In genomic region chr10:88604943-88605342, GRCm38 (mm10) we compare ENCODE assay signal across 10 mouse cellular contexts. TPM values are rescaled to one million over a fixed set of nuclear protein-coding genes. Genes with fewer than 3 reads are reported as not detected.
A peak's percentile ranks its signal among the peaks of the same experiment; 100 is the strongest.
DNase-seq lines count a peak whose midpoint lies in the region; ATAC-seq and TF ChIP-seq lines count a peak whose summit lies in the region.
"Had no signal": no experiment of that assay in that cellular context is flagged by ENCODE, and none has a peak within 500 bp of the region (broad histone marks: within the 10 kb centered on the region; RNA-seq: fewer than 3 reads in every experiment).

TSS of gene Mybpc1 (minus strand) at chr10:88605152.

- no peak within 1 kb of the TSS; the same call in 1 of the 2 replicates for H3K9ac ChIP-seq in heart, embryonic 12.5 days
- no peak within 1 kb of the TSS for H3K9ac ChIP-seq in heart, adult 2 months (ENCODE audit: low read depth, low read length)
- H3K9ac ChIP-seq in midbrain, embryonic 11.5 days (ENCODE audit: low read length) = no peak within 1 kb of the TSS
- no peak within 1 kb of the TSS for H3K9ac ChIP-seq in intestine, embryonic 16.5 days (ENCODE audit: low read depth, low read length)

- H3K79me2 ChIP-seq in heart, adult 2 months (replicated peaks; ENCODE audit: control insufficient read depth, insufficient read depth, low read length) = no peaks in the 10 kb centered on the region

- H3K4me2 ChIP-seq in heart, embryonic 12.5 days = peak within 1 kb of the TSS; percentile 40
- H3K4me2 ChIP-seq in midbrain, embryonic 11.5 days = no peak within 1 kb of the TSS
- no peak within 1 kb of the TSS for H3K4me2 ChIP-seq in intestine, embryonic 16.5 days (ENCODE audit: low read depth, low read length)

- TF ChIP-seq POLR2A in heart, adult 2 months (IDR thresholded peaks at IDR 0.05; ENCODE audit: insufficient read depth, low read depth, low read length) = no peak

- TF ChIP-seq EP300 in heart, adult 2 months (IDR thresholded peaks at IDR 0.05; ENCODE audit: insufficient read depth, low read depth, low read length) = no peak

- no peak for TF ChIP-seq CTCF in heart, adult 2 months (IDR thresholded peaks at IDR 0.05)

- H3K27me3 ChIP-seq in heart, embryonic 12.5 days (replicated peaks) = no peaks in the 10 kb centered on the region
- no peaks in the 10 kb centered on the region for H3K27me3 ChIP-seq in heart, adult 2 months (ENCODE audit: control insufficient read depth, insufficient read depth, low read length)
- no peaks in the 10 kb centered on the region for H3K27me3 ChIP-seq in midbrain, embryonic 11.5 days (ENCODE audit: control insufficient read depth, insufficient read depth, low read length)
- H3K27me3 ChIP-seq in intestine, embryonic 16.5 days (replicated peaks; ENCODE audit: control insufficient read depth, insufficient read depth, low read length) = no peaks in the 10 kb centered on the region
- no peaks in the 10 kb centered on the region for H3K27me3 ChIP-seq in forebrain, embryonic 10.5 days (ENCODE audit: poor library complexity, severe bottlenecking)

- ATAC-seq in heart, embryonic 12.5 days (ENCODE audit: insufficient number of reproducible peaks, low FRiP score) = no peak
- no peak for ATAC-seq in midbrain, embryonic 11.5 days (ENCODE audit: low FRiP score)
- no peak for ATAC-seq in intestine, embryonic 16.5 days

- DNase-seq in heart, adult 2 months = no peak
- DNase-seq in ZHBTc4 (ENCODE audit: low read depth, low spot score) = peak; percentile 18
- peak; percentile 21 to 53 for DNase-seq in gastrocnemius, adult 8-10 months (ENCODE audit: low spot score in 2 of 2)
- DNase-seq in midbrain, embryonic 11.5 days (ENCODE audit: low spot score, missing footprints) = peak; percentile 85
- no peak for DNase-seq in left cerebral cortex, adult 8-10 months (ENCODE audit: low spot score in 2 of 2)
- no peak for DNase-seq in forebrain, embryonic 10.5 days (ENCODE audit: extremely low spot score, low spot score)

- no peaks in the 10 kb centered on the region for H3K36me3 ChIP-seq in heart, embryonic 12.5 days
- no peaks in the 10 kb centered on the region for H3K36me3 ChIP-seq in heart, adult 2 months (ENCODE audit: control insufficient read depth, insufficient read depth, low read length)
- no peaks in the 10 kb centered on the region for H3K36me3 ChIP-seq in midbrain, embryonic 11.5 days (ENCODE audit: control insufficient read depth, insufficient read depth, low read length)
- H3K36me3 ChIP-seq in intestine, embryonic 16.5 days (ENCODE audit: control insufficient read depth, insufficient read depth, low read length) = no peaks in the 10 kb centered on the region
- H3K36me3 ChIP-seq in forebrain, embryonic 10.5 days (replicated peaks) = no peaks in the 10 kb centered on the region

- 36% methylated on average over 16 of the region's 16 CpGs for WGBS in heart, embryonic 12.5 days
- 45% methylated on average over 16 of the region's 16 CpGs for WGBS in heart, adult 2 months
- 54% methylated on average over 16 of the region's 16 CpGs for WGBS in midbrain, embryonic 11.5 days
- 27% methylated on average over 16 of the region's 16 CpGs for WGBS in intestine, embryonic 16.5 days
- 70% methylated on average over 16 of the region's 16 CpGs for WGBS in forebrain, embryonic 10.5 days

- no peaks in the 10 kb centered on the region for H3K4me1 ChIP-seq in heart, embryonic 12.5 days (replicated peaks)
- H3K4me1 ChIP-seq in heart, adult 2 months (ENCODE audit: control insufficient read depth, insufficient read depth, low read length) = no peaks in the 10 kb centered on the region
- peaks cover 4% of the 10 kb centered on the region; the same call in 1 of the 2 replicates for H3K4me1 ChIP-seq in midbrain, embryonic 11.5 days (ENCODE audit: control insufficient read depth, insufficient read depth, low read length)
- no peaks in the 10 kb centered on the region for H3K4me1 ChIP-seq in intestine, embryonic 16.5 days (ENCODE audit: control insufficient read depth, insufficient read depth, low read length)
- peaks cover 9% of the 10 kb centered on the region for H3K4me1 ChIP-seq in forebrain, embryonic 10.5 days
- H3K4me1 ChIP-seq: megakaryocyte, embryonic 14.5 days had no signal

- H3K9me3 ChIP-seq in heart, embryonic 12.5 days (replicated peaks) = no peaks in the 10 kb centered on the region
- H3K9me3 ChIP-seq in midbrain, embryonic 11.5 days (ENCODE audit: control insufficient read depth, low read length) = no peaks in the 10 kb centered on the region
- no peaks in the 10 kb centered on the region for H3K9me3 ChIP-seq in intestine, embryonic 16.5 days (ENCODE audit: control insufficient read depth, low read length)
- H3K9me3 ChIP-seq in forebrain, embryonic 10.5 days = no peaks in the 10 kb centered on the region
- H3K9me3 ChIP-seq: megakaryocyte, embryonic 14.5 days had no signal

- 0 out of 2 replicates have a peak within 1 kb of the TSS, but pooled peaks have one; percentile 17 for H3K4me3 ChIP-seq in heart, embryonic 12.5 days
- H3K4me3 ChIP-seq in heart, adult 2 months = no peak within 1 kb of the TSS
- H3K4me3 ChIP-seq in midbrain, embryonic 11.5 days (ENCODE audit: low read depth, low read length) = no peak within 1 kb of the TSS
- no peak within 1 kb of the TSS for H3K4me3 ChIP-seq in intestine, embryonic 16.5 days (ENCODE audit: low read length)
- H3K4me3 ChIP-seq in forebrain, embryonic 10.5 days = no peak within 1 kb of the TSS
- H3K4me3 ChIP-seq: megakaryocyte, embryonic 14.5 days had no signal

- intact Hi-C loops in heart, adult 2 months (cut with DNase I) = no loop called here

- no peak within 1 kb of the TSS for H3K27ac ChIP-seq in heart, embryonic 12.5 days (ENCODE audit: poor library complexity, severe bottlenecking)
- H3K27ac ChIP-seq in heart, adult 2 months = no peak within 1 kb of the TSS
- H3K27ac ChIP-seq in midbrain, embryonic 11.5 days (ENCODE audit: low read depth, low read length) = no peak within 1 kb of the TSS
- no peak within 1 kb of the TSS for H3K27ac ChIP-seq in intestine, embryonic 16.5 days (ENCODE audit: low read length)
- H3K27ac ChIP-seq in forebrain, embryonic 10.5 days = no peak within 1 kb of the TSS

RNA-seq across cellular contexts. Expression of gene Mybpc1, which starts in this region (rescaled TPM):
- 7.2 and 7.3 TPM in 2 replicates for polyA plus RNA-seq in heart, embryonic 12.5 days (2016; fragmentation: Nextera tagmentation; extraction: Ambion mirVana)
- under 1 TPM; 0.14 to 0.42 TPM for total RNA-seq in heart, adult 2 months (2021)
- polyA plus RNA-seq in heart, adult 2 months (2012; rRNA removed) = 0.06 and 0.18 TPM in 2 replicates
- total RNA-seq in gastrocnemius, adult 8-10 months (2022) = 100 to 1,000 TPM; 812 to 945 (median 865) TPM
- 2.1 and 2.9 TPM in 2 replicates for polyA plus RNA-seq in midbrain, embryonic 11.5 days (2014; fragmentation: Nextera tagmentation; extraction: Ambion mirVana)
- total RNA-seq in left cerebral cortex, adult 8-10 months (2022) = 1 to 10 TPM; 4.3 to 5.9 (median 5.4) TPM
- polyA plus RNA-seq in intestine, embryonic 16.5 days (2015; fragmentation: Nextera tagmentation; extraction: Ambion mirVana) = 1.9 and 2.8 TPM in 2 replicates
- polyA plus RNA-seq in forebrain, embryonic 10.5 days (2016; fragmentation: Nextera tagmentation; extraction: Ambion mirVana) = 0.14 and 0.17 TPM in 2 replicates
- total RNA-seq: granulocyte monocyte progenitor cell, adult 5-6 weeks had no signal

Comparison
In these comparisons a context has a peak if more than half of its experiments do, and no peak if none do; other contexts are left out.
1. RNA of gene Mybpc1 (total RNA-seq): 812 to 945 TPM in gastrocnemius, adult 8-10 months; 4.3 to 5.9 TPM in left cerebral cortex, adult 8-10 months and 0.14 to 0.42 TPM in heart, adult 2 months; every median in the first group is over 100 times any median in the second.
2. DNase-seq: peak in ZHBTc4 (single experiment), gastrocnemius, adult 8-10 months (2 of 2) and midbrain, embryonic 11.5 days (single experiment); none in heart, adult 2 months (0 of 2), left cerebral cortex, adult 8-10 months (0 of 2) and forebrain, embryonic 10.5 days (single experiment).